Mouse (Mus musculus) common myeloid progenitor, adult 5-6 weeks (primary cell): Measurements from ENCODE around the gene Ephb6. TPM values are rescaled to one million over a fixed set of nuclear protein-coding genes. Genes with fewer than 3 reads are reported as not detected.
"Not testable (repeated sequence)": the region's sequence is repeated elsewhere in the genome, so short reads cannot be mapped to it uniquely, and the experiment has no call there.

Experiments
- ATAC-seq: replicated peaks from 2 replicates; pipeline ENCODE4 v1.8.0; 2016; ENCODE audit warnings: low read depth, mild to moderate bottlenecking, moderate TSS enrichment, inconsistent platforms; ENCODE audit not compliant: poor library complexity, severe bottlenecking
- total RNA-seq: library from RNA; stranded (forward); fragments of 200-1000, 187-1606 nt; gene quantifications from 2 replicates; pipeline ENCODE4 v1.2.3, GENCODE M21; 2017

Gene Ephb6
- total RNA-seq = 3.2 and 6.5 TPM in 2 replicates

- ATAC-seq = peak; percentile 84
Observed at GRCm38 (mm10) chr6:41605061-41605793, at the start of gene Ephb6. Ephb6 (plus strand) TSS chr6:41605482.

GRCm38 (mm10) chr6:41556389-41556788, 48.9 kb upstream of the Ephb6 start:
- no peak for ATAC-seq

DNA sequence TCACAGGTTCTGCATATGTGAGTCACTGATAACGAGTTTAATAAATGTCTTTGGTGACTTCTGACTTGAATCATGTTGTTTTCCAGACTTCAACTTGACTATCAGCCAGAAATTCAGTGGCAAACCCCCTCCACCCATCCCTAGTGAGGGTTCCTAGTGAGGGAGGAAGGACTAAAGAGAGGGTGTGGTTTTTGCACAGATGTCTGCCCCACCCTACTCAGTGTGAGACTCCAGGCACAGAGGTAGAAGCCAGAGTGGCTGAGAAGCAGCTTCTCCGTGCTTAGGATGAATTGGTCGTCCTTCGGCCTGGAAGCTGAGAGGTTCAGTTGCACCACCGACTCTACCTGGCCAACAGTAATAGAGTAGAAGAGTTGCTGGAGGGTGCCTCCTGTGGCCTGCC, 47.8 kb upstream of the Ephb6 start:
- ATAC-seq = peak; percentile 34

DNA sequence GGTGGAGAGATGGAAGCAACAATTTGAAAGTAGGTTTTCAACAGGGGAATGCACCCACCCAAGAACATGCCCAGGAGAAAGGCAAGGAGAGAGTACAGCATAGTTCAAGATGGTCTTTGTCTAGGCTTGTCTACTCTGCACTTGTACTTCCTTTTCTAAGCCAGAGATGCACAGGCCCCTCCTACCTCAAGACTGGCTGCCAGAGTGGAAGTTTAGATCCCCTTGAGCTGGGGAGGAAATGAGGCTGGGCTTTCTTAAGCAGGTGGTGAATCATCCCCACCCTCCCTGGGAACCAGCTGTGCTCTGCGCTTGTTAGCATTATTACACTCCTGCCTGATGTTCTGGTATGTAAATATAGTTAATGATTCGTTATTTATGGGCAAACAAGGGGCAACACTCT, 47.0 kb upstream of the Ephb6 start:
- peak; percentile 55 for ATAC-seq

DNA sequence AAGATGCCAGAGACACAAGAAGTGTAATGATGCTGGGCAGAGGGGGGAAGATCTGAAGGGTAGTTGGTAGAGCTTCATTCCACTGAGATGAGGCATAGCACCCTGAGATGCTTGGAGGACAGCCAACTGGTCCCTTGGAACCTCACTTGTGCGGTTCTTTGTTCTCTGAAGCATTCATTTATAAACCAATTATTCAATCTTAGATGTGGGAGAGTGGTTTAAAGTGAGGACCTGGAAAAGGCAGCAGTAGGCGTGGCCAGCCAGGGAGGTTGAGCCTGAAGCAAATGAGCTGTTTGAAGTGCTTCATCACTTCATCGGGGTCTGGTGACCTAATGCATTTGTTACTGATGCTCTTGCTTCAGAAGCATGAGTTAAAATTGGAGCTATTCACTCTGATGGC, 46.0 kb upstream of the Ephb6 start:
- ATAC-seq = no peak

- no peak for ATAC-seq
Observed at GRCm38 (mm10) chr6:41560273-41560672, 45.0 kb upstream of the Ephb6 start.

DNA sequence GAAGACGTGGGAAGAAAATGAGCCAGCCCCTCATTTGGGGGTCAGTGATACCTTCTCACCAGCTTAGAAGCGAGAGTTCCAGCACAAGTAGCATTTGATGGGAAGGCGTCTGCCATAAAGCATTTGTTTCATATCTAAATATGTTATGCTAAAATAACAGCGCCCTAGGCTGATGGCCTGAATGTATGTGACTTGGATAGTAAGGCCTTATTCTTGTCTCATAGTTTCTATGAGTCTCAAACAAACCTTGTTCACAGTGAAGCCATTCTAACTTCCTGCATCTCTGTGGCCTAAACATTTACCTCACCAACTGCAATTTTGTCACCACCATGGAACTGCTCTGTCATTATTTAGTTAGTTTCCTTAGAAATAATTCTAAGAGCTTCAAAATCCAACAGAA, 42.7 kb upstream of the Ephb6 start:
- no peak for ATAC-seq

GRCm38 (mm10) chr6:41563104-41563951, 42.0 kb upstream of the Ephb6 start:
- not testable (repeated sequence) for ATAC-seq

GRCm38 (mm10) chr6:41565261-41565660, 40.0 kb upstream of the Ephb6 start:
- no peak for ATAC-seq

DNA sequence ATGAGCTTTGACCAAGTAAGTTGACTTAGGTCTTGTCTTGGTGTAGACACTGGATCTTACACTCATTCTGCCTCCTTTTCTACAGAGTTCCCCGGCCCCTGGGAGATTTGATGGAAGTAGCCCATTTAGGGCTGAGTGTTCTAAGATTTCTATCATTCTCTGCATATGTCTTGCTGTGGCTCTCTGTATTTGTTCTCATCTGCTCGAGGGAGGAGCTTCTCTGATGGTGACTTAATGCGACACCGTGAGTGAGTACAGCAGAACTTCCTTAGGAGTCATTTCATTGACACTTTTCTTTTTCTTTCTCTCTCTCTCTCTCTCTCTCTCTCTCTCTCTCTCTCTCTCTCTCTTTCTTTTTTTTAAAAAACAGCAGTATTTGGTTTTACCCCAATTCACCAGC, 38.3 kb upstream of the Ephb6 start:
- no peak for ATAC-seq

DNA sequence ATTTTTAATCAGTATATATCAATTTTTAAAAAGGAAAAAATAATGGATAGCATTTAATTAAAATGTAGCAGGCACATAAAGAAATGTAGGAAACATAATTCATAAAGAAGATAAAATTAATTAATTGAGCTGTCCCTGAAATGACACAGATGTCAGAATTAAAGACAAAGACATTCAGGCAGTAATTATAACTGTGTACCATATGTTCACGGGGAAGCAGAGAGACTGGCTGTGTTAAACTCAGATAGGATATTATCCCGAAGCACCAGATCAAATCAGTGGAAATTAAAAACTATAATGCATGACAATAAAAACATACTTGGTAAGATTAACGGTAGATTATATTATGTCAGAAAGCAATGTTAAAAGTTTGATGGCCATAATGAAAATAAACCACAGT, 36.2 kb upstream of the Ephb6 start:
- no peak for ATAC-seq

DNA sequence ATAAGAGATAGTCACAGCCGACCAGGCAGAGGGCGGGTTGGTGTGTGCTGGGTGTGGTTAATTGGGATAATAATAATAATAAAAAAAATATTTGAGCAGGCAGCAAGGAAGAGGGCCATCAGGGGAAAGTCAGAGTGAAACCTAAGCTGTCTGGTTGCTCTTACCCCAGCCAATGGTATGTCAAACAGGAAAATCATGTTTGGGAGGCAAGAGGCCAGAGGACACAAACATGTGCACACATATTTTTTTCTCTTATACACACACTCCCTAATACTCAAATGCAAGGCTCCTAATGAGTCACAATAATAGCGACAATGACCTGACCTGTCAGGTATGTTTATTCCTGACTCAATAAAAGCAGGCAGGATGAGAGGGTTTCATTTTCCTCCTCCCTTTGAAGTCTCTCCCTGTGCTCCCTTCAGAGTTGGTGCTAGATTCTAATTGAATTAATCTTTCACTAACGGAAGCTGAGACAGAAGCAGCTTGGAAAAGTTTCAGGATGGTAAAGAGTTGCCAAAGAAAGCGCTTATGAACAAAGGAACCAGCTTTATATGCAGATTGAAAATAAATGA, 28.7 kb upstream of the Ephb6 start:
- no peak for ATAC-seq

DNA sequence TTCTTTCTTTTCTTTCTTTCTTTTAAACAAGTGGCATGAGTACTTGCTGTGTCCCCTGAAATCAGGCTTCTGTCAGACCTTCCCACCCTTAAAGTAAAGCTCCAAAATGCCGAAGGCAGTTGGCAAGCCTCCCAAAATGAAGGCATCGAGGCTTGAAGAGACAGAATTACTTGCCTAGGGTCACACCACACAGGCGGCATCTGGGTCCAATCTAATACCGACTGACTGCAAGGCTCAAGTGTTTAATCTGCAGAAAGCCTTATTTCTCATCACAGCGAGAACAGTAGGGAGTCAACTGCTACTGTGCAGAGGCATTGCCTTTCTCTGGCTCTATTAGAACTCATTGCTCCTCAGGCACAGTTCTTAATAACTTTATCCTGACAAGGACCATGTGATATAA, 28.0 kb upstream of the Ephb6 start:
- ATAC-seq = no peak

GRCm38 (mm10) chr6:41581295-41581694, 24.0 kb upstream of the Ephb6 start:
- no peak for ATAC-seq

DNA sequence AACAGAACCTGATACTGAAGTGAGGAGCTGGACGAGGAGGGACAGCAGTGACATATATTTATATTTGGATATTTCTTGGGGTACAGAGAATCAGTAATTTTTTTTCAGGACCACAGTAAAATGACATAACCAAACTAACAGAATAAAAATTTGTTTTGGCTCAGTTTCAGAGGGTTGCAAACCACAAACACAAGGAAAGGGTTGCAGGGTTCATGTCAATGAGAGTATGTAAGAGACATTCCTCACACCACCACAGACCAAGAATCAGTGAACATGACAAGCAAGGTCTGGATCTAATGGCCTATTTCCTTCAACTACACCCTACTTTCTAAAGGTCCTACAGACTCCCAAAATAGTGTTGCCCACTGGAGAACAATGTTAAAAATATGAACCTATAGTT, 23.1 kb upstream of the Ephb6 start:
- ATAC-seq = no peak

DNA sequence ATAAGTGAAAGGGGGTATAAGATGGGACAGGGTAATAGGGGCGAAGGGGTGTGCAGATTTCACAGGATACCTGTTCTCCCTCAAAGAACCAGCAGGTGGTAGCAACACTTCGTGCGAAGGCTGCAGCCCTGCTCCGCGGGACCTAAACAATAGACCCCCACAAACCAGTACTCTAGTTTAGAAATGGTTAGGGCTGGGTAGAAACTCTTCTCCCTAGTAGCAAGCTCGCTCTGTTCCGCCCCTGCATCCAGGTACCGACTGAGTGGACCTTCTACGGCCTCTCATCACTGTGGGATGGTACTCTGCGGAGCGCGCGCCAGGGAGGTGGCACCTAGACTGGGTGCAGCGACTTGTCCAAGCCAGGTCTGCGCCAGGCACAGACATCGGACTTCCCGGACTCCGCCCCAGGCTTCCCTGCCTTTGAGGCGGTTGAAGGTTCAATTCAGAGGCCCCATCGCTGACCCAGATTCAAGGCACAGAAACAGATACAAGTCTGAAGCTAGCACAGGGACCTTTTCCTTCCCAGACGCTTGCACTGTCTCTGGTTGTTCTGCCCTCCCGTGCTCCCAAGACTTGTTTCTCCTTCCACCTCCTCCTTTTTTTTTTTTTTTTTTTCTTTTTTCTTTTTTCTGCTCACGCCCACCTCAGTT, 756 bp upstream of the Ephb6 start:
- ATAC-seq = peak; percentile 70

DNA sequence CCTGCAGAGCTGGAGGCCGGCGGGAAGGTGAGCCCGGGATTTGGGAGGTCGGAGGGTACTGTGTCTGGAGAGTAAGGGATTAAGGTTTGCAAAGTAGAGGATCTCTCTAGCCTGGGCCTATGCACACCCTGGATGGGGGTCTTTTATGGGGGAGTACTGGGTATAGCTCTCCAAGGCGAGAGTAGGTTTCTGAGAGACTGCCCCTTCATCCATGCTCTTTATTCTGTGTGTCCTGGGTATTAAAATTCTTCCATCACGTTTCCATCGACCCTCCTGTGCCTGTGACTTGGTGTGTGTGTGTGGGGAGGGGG, 467 bp downstream of the Ephb6 start:
- no peak for ATAC-seq

DNA sequence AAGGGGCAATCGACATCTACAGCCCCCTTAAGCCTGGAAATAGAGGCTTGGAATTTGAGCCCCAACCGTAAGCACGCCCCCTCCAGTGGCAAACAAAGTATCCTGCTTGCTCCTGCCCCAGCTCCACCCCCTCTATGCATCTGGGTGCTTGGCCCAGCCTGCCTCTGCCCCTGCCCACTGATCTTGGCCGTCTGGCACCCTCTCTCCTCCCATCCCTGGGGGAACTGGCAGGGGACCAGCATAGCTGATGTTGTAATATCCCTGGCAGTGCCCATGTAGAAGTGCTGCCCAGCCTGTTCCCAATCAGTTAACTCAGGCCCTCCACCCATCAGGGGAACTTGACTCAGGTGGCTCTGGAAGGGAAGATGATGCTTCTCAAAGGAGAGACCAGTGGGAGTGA, 932 bp downstream of the Ephb6 start:
- peak; percentile 56 for ATAC-seq

DNA sequence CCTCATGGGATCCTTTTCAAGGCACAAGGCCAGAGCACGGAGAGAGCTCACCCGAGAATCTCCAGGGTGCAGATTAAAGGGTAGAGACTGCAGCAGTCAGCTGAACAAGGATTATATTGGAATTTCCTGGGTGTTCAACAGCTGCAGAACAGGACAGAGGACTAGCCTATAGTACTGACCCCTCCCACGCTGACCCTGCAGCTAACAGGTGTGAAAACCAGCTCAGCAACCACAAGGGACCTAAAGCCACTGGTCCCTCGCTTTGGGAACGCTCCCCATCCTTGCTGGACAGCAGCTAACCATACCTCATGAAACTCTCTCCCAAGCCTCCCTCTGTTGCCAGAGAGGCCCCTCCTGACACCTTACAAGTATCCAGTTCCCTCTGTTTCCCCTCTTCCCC, 2.4 kb downstream of the Ephb6 start:
- ATAC-seq = no peak

GRCm38 (mm10) chr6:41620173-41620798, 15.0 kb downstream of the Ephb6 start:
- ATAC-seq = no peak
